Mouse (Mus musculus) spleen, embryonic (tissue): ENCODE data around the gene Parp11.

Experiments
- CTCF ChIA-PET: fragments of 350-600 bp; sonication (Branson Sonifier 250); formaldehyde crosslinking; loops from one replicate; lab custom pipeline; 2022; lab: Charles Lee

Parp11 gene

DNA sequence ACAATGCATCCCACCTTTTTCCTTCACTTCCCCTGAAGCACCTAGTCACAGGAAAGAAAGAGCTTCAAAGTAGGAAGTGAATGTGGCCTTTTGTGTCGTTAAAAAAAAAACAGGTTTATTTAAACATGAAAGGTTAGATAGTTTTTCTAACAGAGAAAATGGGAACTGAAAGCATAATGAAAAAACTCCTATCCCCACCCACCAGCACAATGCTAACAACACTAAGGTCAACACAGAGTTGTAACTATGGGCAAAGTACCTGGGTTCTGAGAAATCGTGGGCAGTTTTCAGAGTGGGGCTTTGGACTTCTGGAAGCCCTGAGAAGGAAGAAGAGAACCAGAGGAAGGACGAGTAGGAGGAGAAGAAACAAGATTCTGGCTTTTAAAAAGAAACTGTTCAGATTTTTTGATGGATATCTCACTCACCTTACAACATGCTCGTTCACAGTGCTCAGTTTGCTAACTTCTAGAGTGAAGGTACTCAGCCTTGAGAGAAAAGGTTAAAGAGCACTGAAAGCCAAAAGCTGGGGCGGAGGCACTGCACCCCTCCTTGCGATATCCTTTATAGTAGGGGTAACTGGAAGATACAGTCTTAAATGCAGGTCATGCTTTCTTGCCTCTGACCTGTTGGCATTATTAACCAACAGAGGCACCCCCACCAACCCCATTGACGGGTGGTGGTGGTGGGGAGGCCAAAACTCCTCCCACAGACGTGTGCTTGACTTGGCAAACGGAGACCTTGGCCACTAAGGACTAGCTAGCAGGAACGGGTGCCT is 1.2 kb downstream of the Parp11 start:
- CTCF ChIA-PET = interaction anchor here (0.5 to 1.2 kb wide), 4 partner anchors 14 to 364 kb away, joined by 4 to 6 read pairs (median 5); no protein-coding TSS in a partner anchor

DNA sequence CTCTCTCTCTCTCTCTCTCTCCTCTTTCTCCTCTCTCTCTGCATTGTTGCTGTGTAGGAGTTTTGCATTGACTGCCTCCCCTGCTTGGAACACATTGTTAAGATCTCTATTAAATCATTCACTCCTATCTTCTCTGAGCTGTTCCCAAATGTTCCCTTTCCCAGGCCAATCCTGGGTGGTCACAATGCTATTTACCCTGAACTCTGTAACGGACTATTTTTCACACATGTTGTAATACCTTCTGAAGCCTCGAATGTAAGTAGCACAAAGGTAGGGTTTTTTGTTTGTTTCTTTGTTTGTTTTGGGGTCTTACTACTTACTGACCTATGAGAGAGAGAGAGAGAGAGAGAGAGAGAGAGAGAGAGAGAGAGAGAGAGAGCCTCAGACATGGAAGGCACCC is 2.2 kb downstream of the Parp11 start:
- CTCF ChIA-PET = interaction anchor here (0.7 kb wide), 2 partner anchors 359 to 365 kb away, joined by 5 to 10 read pairs; no protein-coding TSS in a partner anchor

DNA sequence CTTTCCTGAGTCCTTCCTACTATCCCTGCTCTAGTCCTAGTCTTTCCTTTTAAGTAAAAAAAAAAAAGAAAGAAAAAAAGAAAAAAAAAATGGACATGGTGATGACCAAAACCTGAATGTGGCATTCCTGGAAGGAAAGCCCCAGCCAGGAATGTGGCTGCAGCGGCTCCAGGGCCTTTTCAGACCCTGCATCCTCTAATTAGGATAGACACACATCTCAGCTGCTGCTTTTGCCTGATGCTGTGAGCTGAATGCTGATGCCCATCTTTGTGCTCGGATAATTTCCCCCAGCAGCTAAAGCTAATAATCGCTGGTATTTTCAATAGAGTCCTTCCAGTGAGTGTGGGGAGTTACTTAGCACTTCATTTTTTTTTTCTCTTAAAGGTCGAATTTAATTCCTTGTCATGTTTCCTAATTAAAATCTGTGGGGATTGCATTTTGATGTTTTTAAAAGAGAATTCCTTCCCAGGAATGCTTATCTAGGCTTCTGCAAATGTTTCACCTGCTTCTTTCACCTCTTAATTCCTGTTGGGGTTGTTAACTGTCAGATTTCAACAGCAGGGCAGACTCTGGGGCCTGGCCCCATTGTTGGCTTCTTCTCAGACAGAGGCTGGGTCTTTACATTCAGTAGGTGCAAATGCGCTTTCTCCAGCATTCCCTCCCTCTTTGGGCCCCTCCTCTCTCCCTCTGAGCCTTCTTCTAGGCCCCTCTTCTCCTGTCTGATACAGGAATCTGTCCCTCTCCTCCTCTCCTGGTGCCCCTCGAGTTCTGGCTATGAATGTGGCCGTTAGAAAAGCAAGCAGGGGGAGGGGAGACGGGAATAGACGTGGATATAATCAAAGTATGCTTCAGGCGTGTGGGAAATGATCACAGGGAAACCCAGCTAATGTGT is 3.1 kb downstream of the Parp11 start:
- CTCF ChIA-PET = interaction anchor here (0.7 kb wide), 1 partner anchor 360 kb away, joined by 10 read pairs; no protein-coding TSS in a partner anchor

DNA sequence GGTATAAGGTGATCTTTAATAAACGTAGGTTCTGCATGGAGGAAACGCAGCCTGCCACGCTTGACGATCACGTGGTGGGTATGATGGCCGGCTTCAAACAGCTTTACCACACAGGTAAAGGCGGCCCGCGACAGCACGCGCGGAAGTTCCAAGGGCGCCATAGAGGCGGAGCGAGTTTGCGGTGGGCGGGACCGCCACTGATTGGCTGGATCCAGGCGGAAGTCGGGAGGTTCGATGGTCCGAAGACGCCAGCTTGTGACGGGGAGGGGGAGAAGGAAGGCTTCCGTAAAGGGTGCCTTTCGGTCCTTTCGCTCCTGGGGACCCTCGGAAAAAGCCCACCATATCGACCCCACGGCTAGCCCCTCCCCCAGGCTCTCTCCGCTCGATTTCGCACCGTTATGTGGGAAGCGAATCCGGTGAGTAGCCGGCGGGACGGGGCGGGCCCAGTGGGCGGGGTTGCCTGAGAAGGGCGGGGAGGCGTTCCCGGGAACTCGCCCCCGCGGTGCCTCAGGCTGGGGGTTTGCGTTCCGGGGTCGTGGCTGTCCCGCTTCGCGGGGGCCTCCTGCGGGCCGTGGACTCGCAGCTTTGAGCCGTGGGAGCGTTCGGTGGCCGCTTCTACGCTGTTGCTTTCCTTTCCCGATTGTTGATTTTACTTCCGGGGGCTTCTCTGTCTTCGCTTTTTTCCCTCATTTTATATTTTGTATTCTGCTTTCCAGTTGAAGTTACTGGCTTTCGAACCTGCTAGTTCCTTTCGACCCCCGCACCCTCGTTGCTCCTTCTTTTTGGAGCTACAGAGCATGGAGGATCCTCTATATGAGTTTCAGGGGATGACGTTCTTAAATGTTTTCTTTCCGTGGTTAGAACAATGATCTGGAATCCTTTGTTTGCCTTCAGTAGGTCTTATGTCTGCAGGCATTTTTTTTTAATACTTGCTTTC is 7.0 kb downstream of the Parp11 start:
- CTCF ChIA-PET = no interaction called here

DNA sequence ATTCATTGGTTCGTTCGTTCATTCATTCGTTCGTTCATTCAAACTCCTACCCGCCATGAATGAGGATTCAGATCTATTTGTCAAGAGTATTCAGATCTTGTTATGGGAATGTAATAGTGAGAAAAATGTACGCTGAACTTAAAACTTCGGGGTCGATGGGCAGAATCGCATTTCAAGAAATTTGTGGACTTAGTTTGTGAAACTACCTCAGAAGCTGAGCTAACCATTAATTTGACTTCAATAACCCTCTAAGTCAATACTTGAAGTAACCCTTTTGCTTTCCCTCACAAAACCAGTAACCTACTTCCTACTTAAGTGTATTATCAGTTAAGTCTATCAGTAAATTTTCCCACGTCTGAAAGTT is 7.7 kb downstream of the Parp11 start:
- CTCF ChIA-PET = no interaction called here

DNA sequence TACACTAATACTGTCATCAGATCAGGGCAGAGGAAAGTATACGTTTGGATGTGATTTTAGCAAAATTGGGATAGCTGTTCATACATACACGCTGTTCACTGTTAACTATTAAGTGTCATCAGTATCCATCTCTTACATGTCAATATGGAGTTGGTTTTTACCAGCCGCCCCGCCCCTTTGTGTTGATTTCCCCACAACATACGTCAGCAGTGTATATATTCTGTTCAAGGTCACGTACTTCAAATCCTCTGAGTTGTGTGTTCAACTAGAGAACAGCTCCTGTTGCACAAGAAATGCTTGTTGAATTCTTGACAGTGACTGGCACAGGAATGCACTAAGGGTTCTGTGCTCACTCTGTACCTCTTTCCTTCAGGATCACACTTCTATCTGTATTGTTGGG is 8.2 kb downstream of the Parp11 start:
- CTCF ChIA-PET = no interaction called here

DNA sequence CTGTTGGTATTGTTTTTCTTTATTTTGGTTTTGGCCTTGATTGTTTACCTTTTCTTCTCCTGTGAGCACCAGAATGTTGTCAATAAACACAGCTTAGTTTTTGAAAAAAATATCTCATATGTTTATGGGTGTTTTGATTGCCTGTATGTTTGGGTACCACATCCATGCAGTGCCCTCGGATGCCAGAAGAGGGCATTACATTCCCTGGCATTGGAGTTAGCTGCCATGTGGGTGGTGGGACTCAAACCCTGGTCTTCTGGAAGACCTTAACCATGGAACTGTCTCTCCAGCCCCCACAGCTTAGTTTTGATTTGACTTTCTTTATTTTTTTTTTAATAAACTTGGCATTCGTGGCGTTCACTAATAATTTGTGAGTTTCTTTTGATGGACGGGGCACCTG is 8.8 kb downstream of the Parp11 start:
- CTCF ChIA-PET = no interaction called here

DNA sequence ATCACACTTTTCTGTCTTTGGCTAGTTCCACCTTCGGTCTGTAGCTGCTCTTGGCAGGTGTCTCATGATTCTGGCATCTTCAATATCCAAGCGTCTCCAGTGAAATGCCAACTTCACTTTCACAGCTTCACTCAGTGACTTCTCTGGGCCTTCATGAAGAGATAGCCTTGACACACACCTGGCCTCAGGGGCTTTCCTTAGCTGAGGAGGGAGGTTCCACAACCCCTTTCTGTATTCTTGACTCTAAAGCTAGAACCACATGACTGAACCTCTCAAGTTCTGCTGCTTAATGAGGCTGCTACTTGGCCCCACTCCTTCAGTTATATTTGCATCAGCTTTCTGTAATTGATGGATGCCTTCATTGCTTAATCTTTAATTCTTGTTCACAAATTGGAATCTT is 10.1 kb downstream of the Parp11 start:
- CTCF ChIA-PET = interaction anchor here (0.5 kb wide), 1 partner anchor 105 kb away, joined by 3 read pairs; no protein-coding TSS in a partner anchor

DNA sequence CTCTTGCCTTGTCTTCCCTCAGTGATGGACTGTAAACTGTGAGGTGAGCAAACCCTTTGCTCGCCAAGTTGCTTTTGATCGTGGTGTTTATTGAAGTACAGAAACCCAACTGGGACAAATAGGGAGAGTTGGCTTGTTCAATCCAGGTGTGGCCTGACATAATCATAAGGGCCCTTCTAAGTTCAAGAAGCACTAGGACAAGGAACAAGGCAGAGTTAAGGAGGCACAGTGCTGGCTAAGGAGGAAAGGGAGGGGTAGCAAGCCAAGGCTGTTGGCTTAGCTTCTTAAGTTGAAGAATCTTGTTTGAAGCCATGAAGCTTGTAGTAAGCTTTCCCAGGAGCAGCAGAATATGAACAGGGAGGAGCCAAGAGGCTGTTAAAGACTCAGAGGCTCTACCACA is 13.1 kb downstream of the Parp11 start:
- CTCF ChIA-PET = no interaction called here

DNA sequence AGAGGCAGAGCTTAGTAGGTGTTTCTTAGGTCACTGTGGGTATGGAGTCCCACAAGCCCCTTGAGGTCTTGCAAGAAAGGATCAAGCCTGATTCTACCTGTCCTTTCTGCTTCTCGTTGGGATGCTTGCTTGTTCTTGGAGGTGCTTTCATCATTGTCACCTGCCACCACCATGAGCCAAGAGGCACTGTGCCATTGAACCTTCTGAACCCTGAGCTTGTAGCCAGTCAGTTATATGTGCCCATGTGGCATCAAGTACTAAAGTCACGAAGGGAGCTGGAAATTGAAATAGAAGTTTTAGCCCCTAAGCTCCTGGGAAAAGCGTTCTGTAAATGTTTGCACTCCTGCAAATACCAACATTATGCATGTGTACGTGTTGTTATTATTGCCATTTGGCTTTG is 14.9 kb downstream of the Parp11 start:
- CTCF ChIA-PET = interaction anchor here (0.5 to 0.9 kb wide), 2 partner anchors 13 to 25 kb away, joined by 4 to 14 read pairs; no protein-coding TSS in a partner anchor

DNA sequence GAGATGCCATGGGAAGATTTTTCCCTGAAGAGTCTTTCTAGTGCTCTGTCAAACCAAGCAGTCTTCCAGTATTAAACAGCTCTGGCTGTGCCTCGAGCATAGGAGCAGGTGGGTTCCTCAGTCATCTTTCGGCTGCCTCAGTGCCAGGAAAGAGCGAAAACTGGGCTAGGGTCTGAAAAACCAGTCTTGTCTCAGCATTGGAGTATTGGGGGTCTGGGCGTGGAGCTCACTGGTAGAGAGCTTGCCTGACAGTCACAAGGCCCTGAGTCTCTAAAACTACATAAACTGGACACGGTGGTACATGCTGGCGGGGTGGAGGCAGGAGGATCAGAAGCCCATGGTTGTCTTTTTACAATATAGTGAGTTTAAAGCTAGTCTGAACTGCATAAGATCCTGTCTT is 15.6 kb downstream of the Parp11 start:
- CTCF ChIA-PET = interaction anchor here (0.5 to 0.9 kb wide), 2 partner anchors 14 to 24 kb away, joined by 4 to 14 read pairs; no protein-coding TSS in a partner anchor

DNA sequence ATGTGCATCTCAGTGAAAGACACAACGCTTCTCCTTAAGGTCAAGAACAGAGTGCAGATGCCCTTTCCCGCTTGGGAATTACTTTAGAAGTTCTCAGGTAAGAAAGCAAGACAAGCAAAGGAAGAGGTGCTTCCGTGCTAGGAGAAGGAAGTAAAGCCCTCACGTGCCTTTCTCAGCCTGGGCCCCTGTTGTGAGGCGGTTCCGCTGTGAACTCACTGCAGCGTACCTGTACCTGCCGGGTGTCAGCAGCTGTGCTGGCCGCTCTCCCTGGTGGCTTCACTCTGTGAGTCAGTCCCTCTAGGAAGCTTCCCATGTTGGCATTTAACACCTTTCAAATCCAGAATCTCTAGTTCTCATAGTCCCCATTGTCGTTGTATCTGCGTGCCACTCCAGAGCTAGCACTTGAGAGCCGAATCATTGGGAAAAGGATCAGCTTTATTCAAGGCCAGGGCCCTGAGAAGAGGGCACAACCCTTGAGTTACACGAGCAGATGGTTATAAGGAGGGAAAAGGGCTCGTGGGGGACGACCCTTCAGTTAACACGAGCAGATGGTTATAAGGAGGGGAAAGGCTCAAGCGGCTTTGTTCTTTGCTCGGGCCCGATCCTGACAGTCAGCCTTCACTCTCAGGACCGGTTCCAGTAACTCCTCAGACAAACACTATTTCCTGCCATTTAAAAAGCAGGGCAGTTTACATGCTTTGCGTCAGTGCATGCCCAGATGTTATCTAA is 16.8 kb downstream of the Parp11 start:
- CTCF ChIA-PET = no interaction called here

DNA sequence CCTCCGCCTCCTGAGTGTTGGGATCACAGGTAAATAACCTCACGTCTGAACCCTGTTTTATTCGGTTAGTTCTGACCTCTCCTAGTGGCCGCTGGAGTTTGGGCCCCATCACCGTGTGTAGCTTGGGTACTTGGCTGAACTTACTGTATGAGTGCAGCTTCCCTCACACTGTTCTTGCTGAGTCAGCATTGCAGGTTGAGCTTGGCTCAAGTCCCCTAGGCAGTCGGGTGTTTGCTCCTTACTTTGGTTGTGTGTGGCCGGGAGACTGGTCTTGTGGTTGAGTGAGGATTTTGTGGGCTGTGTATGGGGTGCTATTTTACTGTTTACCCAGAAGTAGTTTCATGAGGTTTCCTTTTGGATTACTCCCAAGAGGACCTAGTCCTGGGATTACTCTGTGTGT is 17.9 kb downstream of the Parp11 start:
- CTCF ChIA-PET = no interaction called here

DNA sequence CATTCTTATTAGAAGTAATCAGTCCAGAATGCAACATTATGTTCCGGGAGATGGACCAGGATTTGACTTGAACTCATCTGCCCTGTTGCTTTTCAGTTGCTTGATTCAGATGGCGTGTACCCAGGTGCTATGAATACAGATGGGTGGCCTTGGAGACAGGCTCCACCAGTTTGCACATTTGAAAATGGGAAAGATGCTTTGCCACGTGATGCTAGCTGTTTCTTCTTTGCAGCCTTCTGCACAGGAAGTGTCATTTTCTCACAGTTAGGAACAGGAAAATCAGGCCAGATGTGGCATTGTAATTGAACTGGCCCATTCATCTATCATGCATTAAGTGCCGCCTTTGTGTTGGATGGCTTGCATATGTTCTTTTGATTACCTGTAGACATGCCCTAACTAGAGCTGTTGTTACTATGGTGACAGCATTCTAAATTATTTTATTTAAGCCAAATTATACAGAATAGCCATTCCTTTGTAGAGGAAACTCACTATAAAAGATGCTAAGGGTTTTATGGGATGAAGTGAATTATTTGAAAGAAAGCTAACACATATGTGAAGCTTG is 20.2 kb downstream of the Parp11 start:
- CTCF ChIA-PET = no interaction called here

DNA sequence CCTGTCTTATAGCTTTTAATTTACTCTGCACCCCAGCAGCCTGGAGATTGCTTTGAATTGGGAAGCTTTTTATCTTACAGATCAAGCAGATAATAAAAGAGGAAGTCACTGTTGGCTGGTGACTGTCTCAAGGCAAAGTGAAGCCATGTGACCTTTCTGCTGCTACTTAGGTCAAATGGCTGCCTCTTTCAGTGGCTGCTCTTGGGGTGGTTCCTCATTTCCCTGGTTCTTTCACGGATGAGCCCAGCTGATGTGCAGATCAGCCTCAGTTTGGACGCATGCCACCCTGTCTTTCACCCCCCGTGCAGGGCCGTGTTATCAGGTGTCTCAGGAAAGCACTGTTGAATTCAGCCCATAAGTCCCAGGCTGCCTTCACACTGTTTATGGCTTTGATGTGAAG is 25.4 kb downstream of the Parp11 start:
- CTCF ChIA-PET = no interaction called here

DNA sequence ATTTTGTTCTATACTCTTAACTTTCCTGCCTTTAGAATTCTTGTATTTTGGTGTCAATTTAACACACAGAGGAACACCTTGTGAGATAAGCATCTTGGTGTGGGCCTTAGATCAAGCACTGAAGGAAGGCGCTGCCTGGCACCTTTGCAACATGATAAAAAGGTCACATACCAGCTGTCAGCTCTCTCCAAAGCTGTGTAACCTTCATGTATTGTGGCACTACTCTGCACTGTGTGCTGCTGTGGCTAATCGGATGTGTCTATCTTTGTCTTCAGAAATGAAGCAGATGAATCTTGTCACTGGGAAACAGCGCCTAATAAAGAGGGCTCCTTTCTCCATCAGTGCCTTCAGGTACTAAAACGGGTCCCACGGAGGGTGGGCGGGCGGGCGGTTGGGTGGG is 27.3 kb downstream of the Parp11 start:
- CTCF ChIA-PET = interaction anchor here (0.6 kb wide), 1 partner anchor 327 kb away, joined by 24 read pairs; no protein-coding TSS in a partner anchor

DNA sequence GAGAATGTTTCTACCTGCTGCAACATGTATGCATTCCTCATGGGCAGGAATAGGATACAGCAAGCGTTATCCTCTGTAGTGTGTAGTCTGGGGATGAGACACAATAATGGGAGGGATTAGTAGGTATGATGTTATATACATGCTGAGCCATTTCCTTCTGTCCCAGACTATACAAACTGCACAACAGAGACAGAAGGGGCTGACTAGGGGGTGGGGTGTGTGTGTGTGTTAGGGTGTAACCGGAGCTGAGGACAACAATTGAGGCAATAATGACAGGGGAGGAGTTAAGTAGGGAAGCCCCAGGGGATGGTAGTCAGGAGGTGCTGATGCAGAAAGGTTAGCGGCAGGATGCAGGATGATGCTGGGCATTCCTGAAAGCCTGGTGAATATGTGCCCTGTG is 28.6 kb downstream of the Parp11 start:
- CTCF ChIA-PET = no interaction called here

DNA sequence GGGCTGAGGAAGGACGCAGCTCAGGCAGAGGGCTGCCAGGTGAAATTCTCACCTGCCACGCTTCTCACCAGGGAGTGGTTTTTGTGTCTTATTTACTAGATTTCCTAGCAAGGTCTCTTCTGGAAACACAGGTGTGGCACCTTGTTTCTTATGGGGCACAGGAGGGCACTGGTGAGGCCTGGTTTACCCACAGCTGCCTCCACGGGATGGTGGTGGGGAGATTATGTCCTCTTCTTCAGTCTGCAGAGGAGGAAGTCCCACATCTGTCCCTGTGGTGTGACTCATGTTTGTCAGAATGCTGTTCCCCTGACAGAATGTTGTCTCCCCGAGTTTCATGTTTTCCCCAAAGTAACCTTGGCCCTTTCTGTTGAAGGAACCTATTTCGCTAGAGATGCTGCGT is 44.4 kb downstream of the Parp11 start:
- CTCF ChIA-PET = no interaction called here

DNA sequence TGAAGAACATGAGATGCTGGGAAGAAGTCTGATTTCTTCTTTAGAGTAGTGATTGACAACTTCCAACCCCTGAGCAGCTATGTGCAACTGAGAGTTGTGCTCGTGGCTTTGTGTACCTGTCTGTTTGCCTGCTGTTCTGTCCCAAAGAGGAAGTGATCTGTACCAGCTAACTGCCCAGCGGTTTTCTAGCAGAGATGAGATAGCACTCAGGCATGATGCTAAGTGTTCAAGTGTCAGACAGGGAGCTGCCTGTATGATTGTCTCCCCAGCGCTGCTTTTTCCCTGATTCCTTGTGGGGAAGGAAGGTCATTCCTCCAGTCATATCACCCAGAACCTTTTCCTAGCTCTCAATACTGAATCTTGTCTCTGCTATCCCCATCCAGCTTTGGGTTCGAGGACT is 45.9 kb downstream of the Parp11 start:
- CTCF ChIA-PET = no interaction called here

DNA sequence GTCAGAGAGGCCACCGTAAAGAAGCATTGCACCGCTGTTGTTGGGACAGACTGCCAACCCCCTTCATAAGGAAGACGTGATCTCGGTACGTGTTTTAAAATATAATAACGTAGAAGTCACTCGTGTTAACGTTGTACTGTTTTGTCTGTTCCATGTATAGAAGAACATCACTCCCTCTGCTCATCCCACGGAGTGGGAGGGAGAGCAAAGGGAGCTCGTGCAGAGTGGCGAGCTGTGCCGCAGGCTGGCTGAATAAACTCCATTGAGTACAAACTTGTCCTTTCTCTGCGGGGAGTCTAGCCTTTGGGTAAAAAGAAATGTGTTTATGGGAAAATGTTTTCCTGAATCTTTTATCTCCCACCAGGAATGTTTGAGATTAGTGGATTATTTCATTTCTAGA is 47.1 kb downstream of the Parp11 start:
- CTCF ChIA-PET = interaction anchor here (0.7 kb wide), 1 partner anchor 52 kb away, joined by 7 read pairs; no protein-coding TSS in a partner anchor
